Mouse (Mus musculus): Measurements from ENCODE around the gene Sipa1l1. TPM values are rescaled to one million over a fixed set of nuclear protein-coding genes. Genes with fewer than 3 reads are reported as not detected.

Sipa1l1 gene
- polyA plus RNA-seq, 1 experiment from 2014 or later: 37.0 TPM

DNA sequence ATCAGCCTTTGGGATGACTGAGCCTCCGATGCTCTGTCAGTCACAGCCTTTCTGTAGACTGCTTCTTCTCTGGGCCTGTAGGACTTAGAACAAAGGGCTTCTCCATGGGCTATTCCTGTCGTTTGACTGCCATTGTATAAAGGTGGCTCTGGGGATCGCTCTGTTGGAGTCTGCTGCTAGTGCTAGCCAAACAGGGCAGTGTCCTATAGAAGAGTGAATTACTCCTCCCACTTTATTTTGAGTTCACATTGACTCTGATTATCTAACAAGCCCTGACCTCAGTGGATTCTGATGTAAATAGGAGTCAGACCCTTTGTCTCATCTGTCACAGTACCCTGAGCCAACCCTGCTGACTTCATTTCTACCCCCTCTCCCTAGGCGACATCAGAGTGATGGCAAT, 264.2 kb downstream of the Sipa1l1 start:
- DNase-seq (ENCODE audit: low spot score): no peak
- Histone ChIP-seq H3K36me3 (peaks cover 64% of the 10 kb centered on the region), H3K4me3 (no peak overlapping the region), H3K4me1 (no peaks in the 10 kb centered on the region), H3K27ac (no peak overlapping the region), H3K9me3 (replicated peaks) (no peaks in the 10 kb centered on the region), H3K27me3 (ENCODE audit: low read depth, poor library complexity, severe bottlenecking) (no peaks in the 10 kb centered on the region)
- WGBS: 84% methylated on average over 4 of the region's 4 CpGs

DNA sequence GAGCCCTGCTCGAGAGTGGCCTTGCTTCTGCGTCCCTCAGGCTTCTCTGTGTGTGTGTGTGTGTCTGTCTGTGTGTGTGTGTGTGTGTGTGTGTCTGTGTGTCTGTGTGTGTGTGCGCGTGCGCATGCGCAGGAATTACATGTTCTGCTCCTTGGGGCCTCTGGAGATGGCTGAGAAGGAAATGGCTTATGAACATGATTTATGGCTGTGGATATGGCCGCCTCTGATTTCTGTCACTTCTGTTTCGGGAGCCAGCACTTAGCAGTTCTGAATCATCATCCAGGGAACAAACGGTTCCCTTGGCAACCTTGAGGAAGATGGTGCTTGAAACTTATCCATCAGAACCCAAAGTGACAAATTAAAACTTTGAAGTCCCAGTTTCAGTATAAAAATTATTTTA, 265.5 kb downstream of the Sipa1l1 start:
- H3K9me3 ChIP-seq (replicated peaks): no peaks in the 10 kb centered on the region
- H3K27ac ChIP-seq: no peak overlapping the region
- peaks cover 67% of the 10 kb centered on the region for H3K36me3 ChIP-seq
- 92% methylated on average over 9 of the region's 9 CpGs for WGBS
- H3K27me3 ChIP-seq (ENCODE audit: low read depth, poor library complexity, severe bottlenecking): no peaks in the 10 kb centered on the region
- no peak overlapping the region for H3K4me3 ChIP-seq
- no peak for DNase-seq (ENCODE audit: low spot score)
- no peaks in the 10 kb centered on the region for H3K4me1 ChIP-seq

DNA sequence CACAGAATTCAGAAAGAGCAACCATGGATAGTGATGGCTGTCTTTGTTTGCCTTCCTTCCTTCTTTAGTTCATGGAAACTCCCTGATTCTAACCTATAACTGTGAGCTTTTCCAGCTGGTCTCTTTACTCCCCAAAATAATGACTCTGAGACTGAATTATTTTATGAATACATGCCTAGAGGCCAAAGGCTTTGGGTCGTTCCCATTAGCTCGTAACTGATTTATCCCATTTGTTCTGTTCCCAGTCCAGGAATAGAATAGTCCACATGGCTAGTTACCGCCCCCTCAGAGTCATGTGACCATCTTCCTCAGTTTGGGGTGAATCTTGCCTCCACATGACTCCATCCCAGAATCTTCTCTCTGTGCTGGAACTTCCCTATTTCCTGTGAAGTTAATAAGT, 272.4 kb downstream of the Sipa1l1 start:
- Histone ChIP-seq H3K4me3 (no peak overlapping the region), H3K27ac (no peak overlapping the region), H3K9me3 (replicated peaks) (no peaks in the 10 kb centered on the region), H3K4me1 (no peaks in the 10 kb centered on the region), H3K36me3 (peaks cover 78% of the 10 kb centered on the region), H3K27me3 (ENCODE audit: low read depth, poor library complexity, severe bottlenecking) (no peaks in the 10 kb centered on the region)
- DNase-seq (ENCODE audit: low spot score): no peak
- WGBS: 88% methylated on average over 3 of the region's 3 CpGs

DNA sequence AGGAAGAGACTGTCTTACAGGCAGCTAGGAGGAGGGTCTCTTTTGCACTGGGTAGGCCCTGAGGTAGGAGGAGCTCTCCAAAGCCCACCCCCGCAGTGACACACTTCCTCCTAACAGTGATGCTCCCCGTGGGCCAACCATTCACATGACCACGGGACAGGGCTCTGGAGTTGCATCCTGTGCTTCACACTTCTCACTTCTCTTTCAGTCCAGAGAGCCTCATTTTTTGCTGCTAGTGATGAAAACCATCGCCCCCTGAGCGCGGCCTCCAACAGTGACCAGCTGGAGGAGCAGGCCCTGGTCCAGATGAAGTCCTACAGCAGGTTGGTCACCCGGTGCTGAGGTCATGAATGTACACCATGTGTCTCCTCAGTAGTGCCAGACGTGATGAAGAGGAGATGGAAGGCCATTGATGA, 277.5 kb downstream of the Sipa1l1 start:
- Histone ChIP-seq H3K9me3 (replicated peaks) (no peaks in the 10 kb centered on the region), H3K27me3 (ENCODE audit: low read depth, poor library complexity, severe bottlenecking) (no peaks in the 10 kb centered on the region), H3K36me3 (peaks cover 62% of the 10 kb centered on the region), H3K4me1 (peaks cover 4% of the 10 kb centered on the region; the same call in 1 of the 2 replicates), H3K4me3 (no peak overlapping the region), H3K27ac (no peak overlapping the region)
- 96% methylated on average over 8 of the region's 8 CpGs for WGBS
- DNase-seq (ENCODE audit: low spot score): no peak

DNA sequence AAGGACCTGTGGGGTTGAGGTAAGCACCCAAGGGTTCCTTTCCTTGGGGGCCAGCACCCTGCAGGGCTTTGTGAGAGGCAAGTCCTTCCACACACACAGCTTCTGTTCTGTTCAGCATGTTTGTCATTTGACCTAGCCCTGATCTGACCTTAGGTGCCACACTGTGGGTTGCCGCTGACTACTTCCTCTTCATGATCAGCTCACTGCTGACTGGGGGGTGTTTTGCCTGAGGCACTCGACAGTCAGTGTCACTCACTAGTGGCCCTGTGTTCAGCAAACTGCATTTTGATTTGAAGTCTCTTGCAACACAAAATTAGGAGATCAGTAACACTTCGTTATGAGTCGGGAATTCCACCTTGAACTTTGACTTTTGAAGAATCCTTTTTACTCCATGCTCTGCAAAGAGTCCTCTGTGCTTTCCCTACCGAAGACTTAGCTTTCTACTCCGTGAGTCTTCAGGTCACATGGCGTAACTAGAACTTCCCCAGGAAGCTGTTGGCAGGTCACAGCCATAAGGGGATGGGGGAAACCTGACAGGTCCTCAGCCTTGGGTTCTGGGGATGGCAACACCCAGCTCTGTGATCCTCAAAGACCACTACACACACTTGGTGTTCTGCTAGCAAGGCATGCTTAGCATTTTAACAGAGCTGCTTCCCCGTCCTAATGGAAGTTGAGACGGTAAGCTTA, 279.2 kb downstream of the Sipa1l1 start:
- Histone ChIP-seq H3K4me3 (no peak overlapping the region), H3K27me3 (ENCODE audit: low read depth, poor library complexity, severe bottlenecking) (no peaks in the 10 kb centered on the region), H3K27ac (no peak overlapping the region), H3K36me3 (peaks cover 58% of the 10 kb centered on the region), H3K9me3 (replicated peaks) (no peaks in the 10 kb centered on the region), H3K4me1 (peaks cover 4% of the 10 kb centered on the region; the same call in 1 of the 2 replicates)
- 76% methylated on average over 9 of the region's 9 CpGs for WGBS
- DNase-seq (ENCODE audit: low spot score): no peak

DNA sequence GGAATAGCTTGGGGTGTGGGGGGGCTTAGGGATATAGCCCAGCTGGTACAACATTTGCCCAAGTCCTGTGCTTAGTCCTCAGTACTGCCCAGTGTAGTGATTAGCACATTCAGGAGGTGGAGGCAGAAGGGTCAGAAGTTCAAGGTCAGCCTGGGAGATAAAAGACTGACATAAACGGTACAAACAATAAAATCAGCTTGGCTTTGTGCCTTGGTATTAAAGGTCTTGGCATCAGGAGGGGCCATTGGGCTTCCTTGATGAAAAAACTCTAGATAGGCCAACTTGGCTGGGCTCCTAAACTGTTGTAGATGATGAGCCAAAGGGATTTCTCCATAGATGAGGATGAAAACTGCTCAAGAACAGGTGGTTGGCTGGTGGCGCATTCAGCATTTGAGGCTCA, 283.3 kb downstream of the Sipa1l1 start:
- H3K9me3 ChIP-seq (replicated peaks): no peaks in the 10 kb centered on the region
- no peaks in the 10 kb centered on the region for H3K27me3 ChIP-seq (ENCODE audit: low read depth, poor library complexity, severe bottlenecking)
- H3K4me1 ChIP-seq: peaks cover 4% of the 10 kb centered on the region; the same call in 1 of the 2 replicates
- no peak for DNase-seq (ENCODE audit: low spot score)
- H3K36me3 ChIP-seq: peaks cover 30% of the 10 kb centered on the region
- no peak overlapping the region for H3K27ac ChIP-seq
- no peak overlapping the region for H3K4me3 ChIP-seq
- WGBS: 97% methylated on average over 2 of the region's 2 CpGs

- Histone ChIP-seq H3K27me3 (ENCODE audit: low read depth, poor library complexity, severe bottlenecking) (no peaks in the 10 kb centered on the region), H3K4me3 (no peak overlapping the region), H3K4me1 (no peaks in the 10 kb centered on the region), H3K9me3 (replicated peaks) (no peaks in the 10 kb centered on the region), H3K27ac (no peak overlapping the region), H3K36me3 (peaks cover 12% of the 10 kb centered on the region)
- no peak for DNase-seq (ENCODE audit: low spot score)
- 91% methylated on average over 6 of the region's 6 CpGs for WGBS
These were observed 285.3 kb downstream of the Sipa1l1 start for GRCm38 (mm10) chr12:82454415-82454814.

- Histone ChIP-seq H3K9me3 (replicated peaks) (no peaks in the 10 kb centered on the region), H3K4me3 (no peak overlapping the region), H3K4me1 (no peaks in the 10 kb centered on the region), H3K36me3 (peaks cover 6% of the 10 kb centered on the region; the same call in 1 of the 2 replicates), H3K27me3 (ENCODE audit: low read depth, poor library complexity, severe bottlenecking) (no peaks in the 10 kb centered on the region), H3K27ac (no peak overlapping the region)
- 75% methylated on average over 10 of the region's 10 CpGs for WGBS
- DNase-seq (ENCODE audit: low spot score): no peak
These were observed 286.7 kb downstream of the Sipa1l1 start for GRCm38 (mm10) chr12:82455700-82456413.

- 33% methylated on average over 1 of the region's 1 CpGs for WGBS
- no peak for DNase-seq (ENCODE audit: low spot score)
- Histone ChIP-seq H3K9me3 (replicated peaks) (no peaks in the 10 kb centered on the region), H3K4me3 (no peak overlapping the region), H3K36me3 (peaks cover 6% of the 10 kb centered on the region; the same call in 1 of the 2 replicates), H3K27ac (no peak overlapping the region), H3K4me1 (no peaks in the 10 kb centered on the region), H3K27me3 (ENCODE audit: low read depth, poor library complexity, severe bottlenecking) (no peaks in the 10 kb centered on the region)
These were observed 287.3 kb downstream of the Sipa1l1 start for GRCm38 (mm10) chr12:82456414-82456805.

GRCm38 (mm10) chr12:82457609-82458008, 288.5 kb downstream of the Sipa1l1 start:
- no peaks in the 10 kb centered on the region for H3K27me3 ChIP-seq (ENCODE audit: low read depth, poor library complexity, severe bottlenecking)
- WGBS: 84% methylated on average over 6 of the region's 6 CpGs
- no peak for DNase-seq (ENCODE audit: low spot score)

DNA sequence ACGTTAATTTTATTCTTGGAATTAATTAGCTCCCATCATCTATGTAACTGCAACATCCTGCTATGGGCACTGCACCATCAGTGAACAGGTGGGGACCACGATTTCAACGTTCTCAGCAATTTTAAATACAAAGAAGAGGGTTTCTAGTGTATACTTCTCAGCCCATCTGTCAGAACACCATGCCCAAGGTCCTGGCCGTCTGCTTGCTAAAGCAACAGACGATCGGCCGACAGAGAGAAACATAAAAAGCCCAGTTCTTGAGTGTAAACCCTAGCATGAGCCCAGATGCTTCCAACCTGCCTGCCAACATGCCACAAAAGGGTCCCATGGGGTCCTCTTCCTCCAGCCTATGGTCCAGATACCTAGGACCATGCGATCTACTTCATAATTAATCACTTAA, 288.9 kb downstream of the Sipa1l1 start:
- H3K27me3 ChIP-seq (ENCODE audit: low read depth, poor library complexity, severe bottlenecking): no peaks in the 10 kb centered on the region
- no peak overlapping the region for H3K27ac ChIP-seq
- no peaks in the 10 kb centered on the region for H3K9me3 ChIP-seq (replicated peaks)
- WGBS: 90% methylated on average over 8 of the region's 8 CpGs
- H3K4me1 ChIP-seq: no peaks in the 10 kb centered on the region
- no peak for DNase-seq (ENCODE audit: low spot score)
- H3K4me3 ChIP-seq: no peak overlapping the region
- no peaks in the 10 kb centered on the region for H3K36me3 ChIP-seq

More at GRCm38 (mm10) chr12:82457609-82458008, 288.5 kb downstream of the Sipa1l1 start:
- Histone ChIP-seq H3K9me3 (replicated peaks) (no peaks in the 10 kb centered on the region), H3K4me3 (no peak overlapping the region), H3K27ac (no peak overlapping the region), H3K4me1 (no peaks in the 10 kb centered on the region), H3K36me3 (peaks cover 1% of the 10 kb centered on the region; the same call in 1 of the 2 replicates)

GRCm38 (mm10) chr12:82467234-82467633, 298.1 kb downstream of the Sipa1l1 start:
- H3K27ac ChIP-seq: no peak overlapping the region
- no peaks in the 10 kb centered on the region for H3K36me3 ChIP-seq
- 82% methylated on average over 5 of the region's 5 CpGs for WGBS
- peaks cover 11% of the 10 kb centered on the region; the same call in 1 of the 2 replicates for H3K4me1 ChIP-seq
- no peaks in the 10 kb centered on the region for H3K9me3 ChIP-seq (replicated peaks)
- no peaks in the 10 kb centered on the region for H3K27me3 ChIP-seq (ENCODE audit: low read depth, poor library complexity, severe bottlenecking)
- no peak overlapping the region for H3K4me3 ChIP-seq
- DNase-seq (ENCODE audit: low spot score): no peak

DNA sequence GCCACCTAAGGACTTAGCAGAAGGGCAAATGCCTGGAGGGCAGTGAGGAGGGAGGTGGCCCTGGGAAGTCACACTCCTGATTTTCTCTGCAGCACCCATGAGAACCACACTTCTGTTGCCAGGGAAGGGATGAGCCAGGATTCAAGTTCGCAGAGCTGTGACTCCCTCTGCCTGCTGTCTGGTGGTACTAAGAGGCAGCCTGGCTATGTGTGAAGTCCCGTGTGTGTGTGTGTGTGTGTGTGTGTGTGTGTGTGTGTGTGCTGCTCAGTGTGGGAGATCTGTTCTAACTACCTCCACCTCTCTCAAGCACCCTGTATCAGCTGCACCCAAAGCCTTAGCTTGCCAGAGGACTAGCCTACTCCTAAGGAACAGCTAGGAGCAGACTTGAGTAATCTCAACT, 298.5 kb downstream of the Sipa1l1 start:
- H3K4me3 ChIP-seq: no peak overlapping the region
- H3K36me3 ChIP-seq: no peaks in the 10 kb centered on the region
- DNase-seq (ENCODE audit: low spot score): no peak
- WGBS: 77% methylated on average over 1 of the region's 2 CpGs
- H3K27me3 ChIP-seq (ENCODE audit: low read depth, poor library complexity, severe bottlenecking): no peaks in the 10 kb centered on the region
- H3K9me3 ChIP-seq (replicated peaks): no peaks in the 10 kb centered on the region
- peaks cover 11% of the 10 kb centered on the region; the same call in 1 of the 2 replicates for H3K4me1 ChIP-seq
- H3K27ac ChIP-seq: no peak overlapping the region

All from limb, embryonic 10.5 days (tissue).